Mouse (Mus musculus): ENCODE data around the gene Mast4. TPM values are rescaled to one million over a fixed set of nuclear protein-coding genes. Genes with fewer than 3 reads are reported as not detected.

The Mast4 gene
- polyA plus RNA-seq, 1 experiment from 2014 or later = 41.8 TPM

- ATAC-seq (ENCODE audit: low FRiP score, low TSS enrichment) (no peak), DNase-seq (no peak)
- 95% methylated on average over 4 of the region's 4 CpGs for WGBS
- Histone ChIP-seq H3K4me2 (ENCODE audit: low read length) (no peak overlapping the region), H3K27me3 (ENCODE audit: control insufficient read depth, insufficient read depth, low read length) (no peaks in the 10 kb centered on the region), H3K4me3 (replicated peaks; ENCODE audit: low read depth, low read length) (no peak overlapping the region), H3K9ac (replicated peaks; ENCODE audit: low read length) (no peak overlapping the region), H3K9me3 (ENCODE audit: control insufficient read depth, low read length) (no peaks in the 10 kb centered on the region), H3K36me3 (ENCODE audit: control insufficient read depth, insufficient read depth, low read length) (no peaks in the 10 kb centered on the region), H3K27ac (replicated peaks; ENCODE audit: low read depth, low read length) (no peak overlapping the region), H3K4me1 (ENCODE audit: control insufficient read depth, insufficient read depth, low read length) (no peaks in the 10 kb centered on the region)
These were observed 291.3 kb downstream of the Mast4 start for GRCm38 (mm10) chr13:103043011-103043410.

- H3K9me3 ChIP-seq (ENCODE audit: control insufficient read depth, low read length) = no peaks in the 10 kb centered on the region
- DNase-seq = peak; percentile 35
- no peak overlapping the region for H3K4me2 ChIP-seq (ENCODE audit: low read length)
- ATAC-seq (ENCODE audit: low FRiP score, low TSS enrichment) = no peak
- H3K27ac ChIP-seq (replicated peaks; ENCODE audit: low read depth, low read length) = no peak overlapping the region
- no peak overlapping the region for H3K9ac ChIP-seq (replicated peaks; ENCODE audit: low read length)
- H3K27me3 ChIP-seq (ENCODE audit: control insufficient read depth, insufficient read depth, low read length) = no peaks in the 10 kb centered on the region
- no peak overlapping the region for H3K4me3 ChIP-seq (replicated peaks; ENCODE audit: low read depth, low read length)
- no peaks in the 10 kb centered on the region for H3K4me1 ChIP-seq (ENCODE audit: control insufficient read depth, insufficient read depth, low read length)
- WGBS = 28% methylated on average over 5 of the region's 5 CpGs
- H3K36me3 ChIP-seq (ENCODE audit: control insufficient read depth, insufficient read depth, low read length) = no peaks in the 10 kb centered on the region
These were observed 296.8 kb downstream of the Mast4 start for GRCm38 (mm10) chr13:103037466-103037865.

GRCm38 (mm10) chr13:103029377-103029776, 304.9 kb downstream of the Mast4 start:
- Histone ChIP-seq H3K9ac (replicated peaks; ENCODE audit: low read length) (no peak overlapping the region), H3K27ac (replicated peaks; ENCODE audit: low read depth, low read length) (no peak overlapping the region), H3K27me3 (ENCODE audit: control insufficient read depth, insufficient read depth, low read length) (no peaks in the 10 kb centered on the region), H3K9me3 (ENCODE audit: control insufficient read depth, low read length) (no peaks in the 10 kb centered on the region), H3K4me2 (ENCODE audit: low read length) (no peak overlapping the region), H3K4me1 (ENCODE audit: control insufficient read depth, insufficient read depth, low read length) (0 out of 2 replicates have a peak, but pooled peaks cover 7% of the 10 kb centered on the region), H3K36me3 (ENCODE audit: control insufficient read depth, insufficient read depth, low read length) (no peaks in the 10 kb centered on the region), H3K4me3 (replicated peaks; ENCODE audit: low read depth, low read length) (no peak overlapping the region)
- no peak for DNase-seq
- WGBS = 88% methylated on average over 5 of the region's 5 CpGs
- no peak for ATAC-seq (ENCODE audit: low FRiP score, low TSS enrichment)

- Histone ChIP-seq H3K4me2 (ENCODE audit: low read length) (no peak overlapping the region), H3K4me3 (replicated peaks; ENCODE audit: low read depth, low read length) (no peak overlapping the region), H3K27me3 (ENCODE audit: control insufficient read depth, insufficient read depth, low read length) (no peaks in the 10 kb centered on the region), H3K9ac (replicated peaks; ENCODE audit: low read length) (no peak overlapping the region), H3K9me3 (ENCODE audit: control insufficient read depth, low read length) (no peaks in the 10 kb centered on the region), H3K36me3 (ENCODE audit: control insufficient read depth, insufficient read depth, low read length) (no peaks in the 10 kb centered on the region), H3K27ac (replicated peaks; ENCODE audit: low read depth, low read length) (no peak overlapping the region), H3K4me1 (ENCODE audit: control insufficient read depth, insufficient read depth, low read length) (0 out of 2 replicates have a peak, but pooled peaks cover 7% of the 10 kb centered on the region)
- DNase-seq (no peak), ATAC-seq (ENCODE audit: low FRiP score, low TSS enrichment) (no peak)
- WGBS = 62% methylated on average over 17 of the region's 17 CpGs
These were observed 306.7 kb downstream of the Mast4 start for GRCm38 (mm10) chr13:103027456-103028078.

- Histone ChIP-seq H3K4me2 (ENCODE audit: low read length) (no peak overlapping the region), H3K9me3 (ENCODE audit: control insufficient read depth, low read length) (no peaks in the 10 kb centered on the region), H3K9ac (replicated peaks; ENCODE audit: low read length) (no peak overlapping the region), H3K27ac (replicated peaks; ENCODE audit: low read depth, low read length) (no peak overlapping the region), H3K4me1 (ENCODE audit: control insufficient read depth, insufficient read depth, low read length) (peaks cover 10% of the 10 kb centered on the region; the same call in 1 of the 2 replicates), H3K36me3 (ENCODE audit: control insufficient read depth, insufficient read depth, low read length) (no peaks in the 10 kb centered on the region), H3K4me3 (replicated peaks; ENCODE audit: low read depth, low read length) (no peak overlapping the region), H3K27me3 (ENCODE audit: control insufficient read depth, insufficient read depth, low read length) (no peaks in the 10 kb centered on the region)
- ATAC-seq (ENCODE audit: low FRiP score, low TSS enrichment) = no peak
- WGBS = 83% methylated on average over 3 of the region's 3 CpGs
- DNase-seq = no peak
These were observed 308.8 kb downstream of the Mast4 start for GRCm38 (mm10) chr13:103025461-103025860.

- Histone ChIP-seq H3K27ac (replicated peaks; ENCODE audit: low read depth, low read length) (no peak overlapping the region), H3K27me3 (ENCODE audit: control insufficient read depth, insufficient read depth, low read length) (no peaks in the 10 kb centered on the region), H3K36me3 (ENCODE audit: control insufficient read depth, insufficient read depth, low read length) (no peaks in the 10 kb centered on the region), H3K9ac (replicated peaks; ENCODE audit: low read length) (no peak overlapping the region), H3K9me3 (ENCODE audit: control insufficient read depth, low read length) (no peaks in the 10 kb centered on the region), H3K4me3 (replicated peaks; ENCODE audit: low read depth, low read length) (no peak overlapping the region), H3K4me2 (ENCODE audit: low read length) (no peak overlapping the region), H3K4me1 (ENCODE audit: control insufficient read depth, insufficient read depth, low read length) (peaks cover 4% of the 10 kb centered on the region; the same call in 1 of the 2 replicates)
- ATAC-seq (ENCODE audit: low FRiP score, low TSS enrichment) (no peak), DNase-seq (no peak)
- 87% methylated on average over 6 of the region's 6 CpGs for WGBS
These were observed 315.8 kb downstream of the Mast4 start for GRCm38 (mm10) chr13:103018481-103018880.

- WGBS = 92% methylated on average over 3 of the region's 3 CpGs
- DNase-seq (no peak), ATAC-seq (ENCODE audit: low FRiP score, low TSS enrichment) (no peak)
- H3K9me3 ChIP-seq (ENCODE audit: control insufficient read depth, low read length) = no peaks in the 10 kb centered on the region
- H3K27me3 ChIP-seq (ENCODE audit: control insufficient read depth, insufficient read depth, low read length) = no peaks in the 10 kb centered on the region
- H3K4me3 ChIP-seq (replicated peaks; ENCODE audit: low read depth, low read length) = no peak overlapping the region
- H3K36me3 ChIP-seq (ENCODE audit: control insufficient read depth, insufficient read depth, low read length) = no peaks in the 10 kb centered on the region
- peaks cover 4% of the 10 kb centered on the region; the same call in 1 of the 2 replicates for H3K4me1 ChIP-seq (ENCODE audit: control insufficient read depth, insufficient read depth, low read length)
- no peak overlapping the region for H3K27ac ChIP-seq (replicated peaks; ENCODE audit: low read depth, low read length)
- H3K9ac ChIP-seq (replicated peaks; ENCODE audit: low read length) = no peak overlapping the region
- H3K4me2 ChIP-seq (ENCODE audit: low read length) = no peak overlapping the region
These were observed 316.6 kb downstream of the Mast4 start for GRCm38 (mm10) chr13:103017661-103018060.

- Histone ChIP-seq H3K36me3 (ENCODE audit: control insufficient read depth, insufficient read depth, low read length) (no peaks in the 10 kb centered on the region), H3K4me2 (ENCODE audit: low read length) (no peak overlapping the region), H3K9ac (replicated peaks; ENCODE audit: low read length) (no peak overlapping the region), H3K4me3 (replicated peaks; ENCODE audit: low read depth, low read length) (no peak overlapping the region), H3K27ac (replicated peaks; ENCODE audit: low read depth, low read length) (no peak overlapping the region), H3K9me3 (ENCODE audit: control insufficient read depth, low read length) (no peaks in the 10 kb centered on the region), H3K4me1 (ENCODE audit: control insufficient read depth, insufficient read depth, low read length) (no peaks in the 10 kb centered on the region), H3K27me3 (ENCODE audit: control insufficient read depth, insufficient read depth, low read length) (no peaks in the 10 kb centered on the region)
- WGBS = 91% methylated on average over 3 of the region's 3 CpGs
- ATAC-seq (ENCODE audit: low FRiP score, low TSS enrichment) (no peak), DNase-seq (no peak)
These were observed 319.1 kb downstream of the Mast4 start for GRCm38 (mm10) chr13:103015131-103015750.

GRCm38 (mm10) chr13:103014631-103015030, 319.7 kb downstream of the Mast4 start:
- Histone ChIP-seq H3K4me3 (replicated peaks; ENCODE audit: low read depth, low read length) (no peak overlapping the region), H3K4me1 (ENCODE audit: control insufficient read depth, insufficient read depth, low read length) (no peaks in the 10 kb centered on the region), H3K9ac (replicated peaks; ENCODE audit: low read length) (no peak overlapping the region), H3K36me3 (ENCODE audit: control insufficient read depth, insufficient read depth, low read length) (no peaks in the 10 kb centered on the region), H3K4me2 (ENCODE audit: low read length) (no peak overlapping the region), H3K27me3 (ENCODE audit: control insufficient read depth, insufficient read depth, low read length) (no peaks in the 10 kb centered on the region), H3K9me3 (ENCODE audit: control insufficient read depth, low read length) (no peaks in the 10 kb centered on the region), H3K27ac (replicated peaks; ENCODE audit: low read depth, low read length) (no peak overlapping the region)
- DNase-seq = no peak
- 22% methylated on average over 6 of the region's 6 CpGs for WGBS
- no peak for ATAC-seq (ENCODE audit: low FRiP score, low TSS enrichment)

Data from midbrain, embryonic 14.5 days (tissue).